Mouse (Mus musculus): Measurements from ENCODE around the gene Erg28. TPM values are rescaled to one million over a fixed set of nuclear protein-coding genes. Genes with fewer than 3 reads are reported as not detected.

Erg28 gene
- total and polyA plus RNA-seq, 2 experiments, result 90.1 to 130 TPM

DNA sequence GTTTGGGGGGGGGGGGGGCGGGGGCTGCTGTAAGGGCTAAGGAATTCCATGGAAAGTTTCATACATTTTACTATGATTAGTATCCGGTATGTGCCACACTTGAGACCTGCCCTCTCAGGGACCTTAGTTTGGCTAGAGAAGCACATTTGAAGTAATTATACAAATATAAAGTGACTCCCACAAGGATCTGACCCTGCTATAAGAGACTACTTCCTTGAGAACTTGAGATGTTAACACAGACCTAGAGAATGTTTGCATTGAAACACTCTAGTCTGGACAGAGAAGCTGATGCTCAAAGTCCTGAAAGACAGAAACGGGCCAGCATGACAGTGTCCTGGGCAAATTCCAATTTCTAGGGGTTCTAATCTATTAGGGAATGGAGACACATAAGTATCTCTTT is 45.4 kb downstream of the Erg28 start:
- H3K79me2 ChIP-seq (ENCODE audit: control insufficient read depth, insufficient read depth, low read length), result no peaks in the 10 kb centered on the region; the same call in 1 of the 2 replicates
- no peaks in the 10 kb centered on the region for H3K27me3 ChIP-seq (ENCODE audit: control insufficient read depth, insufficient read depth, low read length)
- no peaks in the 10 kb centered on the region for H3K4me1 ChIP-seq (ENCODE audit: control insufficient read depth, insufficient read depth, low read length)
- DNase-seq (ENCODE audit: extremely low read depth, low read depth, low spot score), result no peak
- no peak overlapping the region for H3K4me3 ChIP-seq (ENCODE audit: insufficient read depth, low read depth, low read length)
- WGBS, result 73% methylated on average over 3 of the region's 3 CpGs
- no peaks in the 10 kb centered on the region for H3K36me3 ChIP-seq (ENCODE audit: control insufficient read depth, insufficient read depth, low read length)
- TF ChIP-seq POLR2A (IDR thresholded peaks at IDR 0.05; ENCODE audit: extremely low read depth, insufficient read depth, low read length) (no peak), CTCF (IDR thresholded peaks at IDR 0.05; ENCODE audit: low read depth, low read length) (no peak)
- H3K9ac ChIP-seq (ENCODE audit: low read depth, low read length), result no peak overlapping the region
- H3K27ac ChIP-seq (replicated peaks; ENCODE audit: insufficient read depth, low read depth, low read length), result no peak overlapping the region

GRCm38 (mm10) chr12:85771356-85771755 is 53.0 kb downstream of the Erg28 start:
- H3K27ac ChIP-seq (replicated peaks; ENCODE audit: insufficient read depth, low read depth, low read length), result no peak overlapping the region
- no peak for DNase-seq (ENCODE audit: extremely low read depth, low read depth, low spot score)
- WGBS, result 49% methylated on average over 3 of the region's 3 CpGs
- no peaks in the 10 kb centered on the region for H3K36me3 ChIP-seq (ENCODE audit: control insufficient read depth, insufficient read depth, low read length)
- no peak overlapping the region for H3K4me3 ChIP-seq (ENCODE audit: insufficient read depth, low read depth, low read length)
- TF ChIP-seq CTCF (IDR thresholded peaks at IDR 0.05; ENCODE audit: low read depth, low read length) (no peak), POLR2A (IDR thresholded peaks at IDR 0.05; ENCODE audit: extremely low read depth, insufficient read depth, low read length) (no peak)
- H3K79me2 ChIP-seq (ENCODE audit: control insufficient read depth, insufficient read depth, low read length), result no peaks in the 10 kb centered on the region
- no peak overlapping the region for H3K9ac ChIP-seq (ENCODE audit: low read depth, low read length)
- H3K27me3 ChIP-seq (ENCODE audit: control insufficient read depth, insufficient read depth, low read length), result no peaks in the 10 kb centered on the region
- peaks cover 6% of the 10 kb centered on the region for H3K4me1 ChIP-seq (ENCODE audit: control insufficient read depth, insufficient read depth, low read length)

GRCm38 (mm10) chr12:85767750-85768149 is 56.6 kb downstream of the Erg28 start:
- DNase-seq (ENCODE audit: extremely low read depth, low read depth, low spot score), result no peak

GRCm38 (mm10) chr12:85766287-85766686 is 58.1 kb downstream of the Erg28 start:
- peak overlapping the region; percentile 50 for H3K27ac ChIP-seq (replicated peaks; ENCODE audit: insufficient read depth, low read depth, low read length)
- H3K27me3 ChIP-seq (ENCODE audit: control insufficient read depth, insufficient read depth, low read length), result no peaks in the 10 kb centered on the region
- no peaks in the 10 kb centered on the region for H3K36me3 ChIP-seq (ENCODE audit: control insufficient read depth, insufficient read depth, low read length)
- 27% methylated on average over 3 of the region's 3 CpGs for WGBS
- no peaks in the 10 kb centered on the region for H3K79me2 ChIP-seq (ENCODE audit: control insufficient read depth, insufficient read depth, low read length)
- no peak overlapping the region for H3K9ac ChIP-seq (ENCODE audit: low read depth, low read length)
- TF ChIP-seq POLR2A (IDR thresholded peaks at IDR 0.05; ENCODE audit: extremely low read depth, insufficient read depth, low read length), result no peak
- no peak for TF ChIP-seq CTCF (IDR thresholded peaks at IDR 0.05; ENCODE audit: low read depth, low read length)
- peak; percentile 95 for DNase-seq (ENCODE audit: extremely low read depth, low read depth, low spot score)
- H3K4me3 ChIP-seq (ENCODE audit: insufficient read depth, low read depth, low read length), result peak overlapping the region; percentile 5; the same call in 1 of the 2 replicates
- peaks cover 14% of the 10 kb centered on the region for H3K4me1 ChIP-seq (ENCODE audit: control insufficient read depth, insufficient read depth, low read length)

More at GRCm38 (mm10) chr12:85767750-85768149, 56.6 kb downstream of the Erg28 start:
- H3K27ac ChIP-seq (replicated peaks; ENCODE audit: insufficient read depth, low read depth, low read length), result no peak overlapping the region
- H3K36me3 ChIP-seq (ENCODE audit: control insufficient read depth, insufficient read depth, low read length), result no peaks in the 10 kb centered on the region
- WGBS, result 83% methylated on average over 4 of the region's 4 CpGs
- TF ChIP-seq POLR2A (IDR thresholded peaks at IDR 0.05; ENCODE audit: extremely low read depth, insufficient read depth, low read length), result no peak
- no peak for TF ChIP-seq CTCF (IDR thresholded peaks at IDR 0.05; ENCODE audit: low read depth, low read length)
- H3K9ac ChIP-seq (ENCODE audit: low read depth, low read length), result no peak overlapping the region
- no peaks in the 10 kb centered on the region for H3K79me2 ChIP-seq (ENCODE audit: control insufficient read depth, insufficient read depth, low read length)
- peaks cover 13% of the 10 kb centered on the region for H3K4me1 ChIP-seq (ENCODE audit: control insufficient read depth, insufficient read depth, low read length)
- no peak overlapping the region for H3K4me3 ChIP-seq (ENCODE audit: insufficient read depth, low read depth, low read length)
- no peaks in the 10 kb centered on the region for H3K27me3 ChIP-seq (ENCODE audit: control insufficient read depth, insufficient read depth, low read length)

Other genes with a start within 250 kb of the Erg28 start
- gene Jdp2, start 225.5 kb downstream of the Erg28 start, total RNA-seq (2014; rRNA removed), result 1.6 and 1.9 TPM in 2 replicates
- gene Jdp2, start 225.5 kb downstream of the Erg28 start, polyA plus RNA-seq (2012; rRNA removed), result 0.82 and 1.1 TPM in 2 replicates
- gene Batf, start 137.9 kb downstream of the Erg28 start, total RNA-seq (2014; rRNA removed), result 0.74 and 1.8 TPM in 2 replicates
- 0.39 and 0.76 TPM in 2 replicates for gene Batf, start 137.9 kb downstream of the Erg28 start, polyA plus RNA-seq (2012; rRNA removed)
- 2.8 and 11.9 TPM in 2 replicates for gene Flvcr2, start 78.0 kb downstream of the Erg28 start, total RNA-seq (2014; rRNA removed)
- 2.8 and 4.1 TPM in 2 replicates for gene Flvcr2, start 78.0 kb downstream of the Erg28 start, polyA plus RNA-seq (2012; rRNA removed)
- 12.1 and 13.1 TPM in 2 replicates for gene Ttll5, start 109 bp upstream of the Erg28 start, total RNA-seq (2014; rRNA removed)
- 6.7 and 7.6 TPM in 2 replicates for gene Ttll5, start 109 bp upstream of the Erg28 start, polyA plus RNA-seq (2012; rRNA removed)